In genomic region chr5:91559071-91559610, GRCm38 (mm10) we compare ENCODE assay signal across 11 mouse cellular contexts. TPM values are rescaled to one million over a fixed set of nuclear protein-coding genes. Genes with fewer than 3 reads are reported as not detected.
A peak's percentile ranks its signal among the peaks of the same experiment; 100 is the strongest.
DNase-seq lines count a peak whose midpoint lies in the region; ATAC-seq lines count a peak whose summit lies in the region.
"Had no signal": no experiment of that assay in that cellular context is flagged by ENCODE, and none has a peak within 500 bp of the region (broad histone marks: within the 10 kb centered on the region; RNA-seq: fewer than 3 reads in every experiment).

No protein-coding gene starts in this region.

- intact Hi-C loops in heart, postnatal 25 days (cut with DNase I), result loop anchor here (5.0 kb wide), 1 partner anchor 37 kb away; no protein-coding TSS in a partner anchor

- H3K9ac ChIP-seq in kidney, embryonic 16.5 days (replicated peaks; ENCODE audit: low read length), result no peak overlapping the region

- ATAC-seq in kidney, embryonic 16.5 days (ENCODE audit: low FRiP score, low TSS enrichment), result no peak

- DNase-seq in heart, adult 8-10 months (ENCODE audit: low spot score), result peak; percentile 47
- no peak for DNase-seq in heart, postnatal 25 days (ENCODE audit: low spot score)
- DNase-seq in Muller cell, postnatal 12 days (ENCODE audit: inconsistent ontology term), result peak; percentile 42
- peak; percentile 87 for DNase-seq in adrenal gland, adult 2 months
- DNase-seq in cerebellum, adult 8-10 months, result peak; percentile 10
- DNase-seq in lung, postnatal 36 days, result no peak
- no peak for DNase-seq in thymus, postnatal 0 days (ENCODE audit: low spot score)
- DNase-seq: gastrocnemius, postnatal 36 days; lung, postnatal 10 days had no signal

- H3K4me2 ChIP-seq in kidney, embryonic 16.5 days (replicated peaks; ENCODE audit: low read depth, low read length), result no peak overlapping the region

- no peak overlapping the region for H3K27ac ChIP-seq in kidney, embryonic 16.5 days (ENCODE audit: low read length)
- H3K27ac ChIP-seq: stomach, postnatal 0 days had no signal

- H3K4me3 ChIP-seq in kidney, embryonic 16.5 days (ENCODE audit: low read length), result no peak overlapping the region

- H3K9me3 ChIP-seq in kidney, embryonic 16.5 days (ENCODE audit: low read length), result peaks cover 5% of the 10 kb centered on the region; the same call in 1 of the 2 replicates

- H3K4me1 ChIP-seq in kidney, embryonic 16.5 days (ENCODE audit: insufficient read depth, low read length), result 0 out of 2 replicates have a peak, but pooled peaks cover 3% of the 10 kb centered on the region

- H3K27me3 ChIP-seq in kidney, embryonic 16.5 days (ENCODE audit: insufficient read depth, low read length), result no peaks in the 10 kb centered on the region

- 88% methylated on average over 7 of the region's 7 CpGs for WGBS in kidney, embryonic 16.5 days

- H3K36me3 ChIP-seq in kidney, embryonic 16.5 days (ENCODE audit: insufficient read depth, low read length), result no peaks in the 10 kb centered on the region

RNA-seq across cellular contexts. Expression of gene Parm1, which starts 41.7 kb away (rescaled TPM):
- total RNA-seq in heart, adult 8-10 months (2022), result 10 to 100 TPM; 49.1 to 68.8 (median 60.6) TPM
- 10 to 100 TPM; 46.4 to 47.0 TPM for total RNA-seq in heart, postnatal 25 days (2021)
- 100 to 1,000 TPM; 103 to 137 TPM for total RNA-seq in adrenal gland, adult 2 months (2021)
- 66.9 and 122 TPM in 2 replicates for polyA plus RNA-seq in adrenal gland, adult 2 months (2012; rRNA removed)
- polyA plus RNA-seq in kidney, embryonic 16.5 days (2015; fragmentation: Nextera tagmentation; extraction: Ambion mirVana), result 9.6 and 11.2 TPM in 2 replicates
- polyA plus RNA-seq in thymus, postnatal 0 days (2015; fragmentation: Nextera tagmentation; extraction: Ambion mirVana), result 13.5 and 14.7 TPM in 2 replicates

Comparison
In these comparisons a context has a peak if more than half of its experiments do, and no peak if none do; other contexts are left out.
1. DNase-seq: peak in heart, adult 8-10 months (single experiment), Muller cell, postnatal 12 days (single experiment), adrenal gland, adult 2 months (single experiment) and cerebellum, adult 8-10 months (single experiment); none in heart, postnatal 25 days (single experiment), lung, postnatal 36 days (single experiment) and thymus, postnatal 0 days (single experiment).